Mouse (Mus musculus): ENCODE results near the gene H2-Ob. TPM values are rescaled to one million over a fixed set of nuclear protein-coding genes. Genes with fewer than 3 reads are reported as not detected.
"Not testable (repeated sequence)": the region's sequence is repeated elsewhere in the genome, so short reads cannot be mapped to it uniquely, and the experiment has no call there.

The H2-Ob gene
- polyA plus RNA-seq, 1 experiment from 2014 or later: 0.30 TPM

- Histone ChIP-seq H3K36me3 (ENCODE audit: control insufficient read depth, insufficient read depth) (no peaks in the 10 kb centered on the region), H3K4me1 (replicated peaks; ENCODE audit: control insufficient read depth, insufficient read depth, low read length) (no peaks in the 10 kb centered on the region), H3K9me3 (ENCODE audit: control insufficient read depth) (no peaks in the 10 kb centered on the region), H3K4me3 (ENCODE audit: low read depth, low read length) (no peak overlapping the region), H3K27me3 (replicated peaks; ENCODE audit: control insufficient read depth, insufficient read depth, low read length) (0 out of 2 replicates have a peak, but pooled peaks cover under 1% of the 10 kb centered on the region), H3K4me2 (replicated peaks; ENCODE audit: low read depth) (no peak overlapping the region), H3K27ac (ENCODE audit: low read depth, low read length) (no peak overlapping the region), H3K9ac (ENCODE audit: low read depth, low read length) (no peak overlapping the region)
- TF ChIP-seq CTCF (IDR thresholded peaks at IDR 0.05; ENCODE audit: low read depth): no peak
- no peak for ATAC-seq
- WGBS: 85% methylated on average over 5 of the region's 5 CpGs
Measured at GRCm38 (mm10) chr17:34217986-34218385, 20.7 kb upstream of the H2-Ob start.

GRCm38 (mm10) chr17:34218675-34219074 lies 20.0 kb upstream of the H2-Ob start:
- peak; percentile 36 for ATAC-seq
- Histone ChIP-seq H3K36me3 (ENCODE audit: control insufficient read depth, insufficient read depth) (no peaks in the 10 kb centered on the region), H3K27me3 (replicated peaks; ENCODE audit: control insufficient read depth, insufficient read depth, low read length) (no peaks in the 10 kb centered on the region), H3K9me3 (ENCODE audit: control insufficient read depth) (no peaks in the 10 kb centered on the region), H3K9ac (ENCODE audit: low read depth, low read length) (no peak overlapping the region), H3K4me2 (replicated peaks; ENCODE audit: low read depth) (no peak overlapping the region; the same call in 1 of the 2 replicates), H3K27ac (ENCODE audit: low read depth, low read length) (no peak overlapping the region), H3K4me1 (replicated peaks; ENCODE audit: control insufficient read depth, insufficient read depth, low read length) (no peaks in the 10 kb centered on the region), H3K4me3 (ENCODE audit: low read depth, low read length) (no peak overlapping the region)
- WGBS: 75% methylated on average over 11 of the region's 11 CpGs
- no peak for TF ChIP-seq CTCF (IDR thresholded peaks at IDR 0.05; ENCODE audit: low read depth)

GRCm38 (mm10) chr17:34219096-34219495 lies 19.6 kb upstream of the H2-Ob start:
- not testable (repeated sequence) for H3K27ac ChIP-seq (ENCODE audit: low read depth, low read length); H3K9ac ChIP-seq (ENCODE audit: low read depth, low read length); H3K27me3 ChIP-seq (replicated peaks; ENCODE audit: control insufficient read depth, insufficient read depth, low read length); H3K4me1 ChIP-seq (replicated peaks; ENCODE audit: control insufficient read depth, insufficient read depth, low read length); H3K4me2 ChIP-seq (replicated peaks; ENCODE audit: low read depth); ATAC-seq; H3K9me3 ChIP-seq (ENCODE audit: control insufficient read depth); H3K4me3 ChIP-seq (ENCODE audit: low read depth, low read length); H3K36me3 ChIP-seq (ENCODE audit: control insufficient read depth, insufficient read depth)
- peak; percentile 62 for TF ChIP-seq CTCF (IDR thresholded peaks at IDR 0.05; ENCODE audit: low read depth)
- 90% methylated on average over 7 of the region's 11 CpGs for whole genome bisulfite sequencing

- 90% methylated on average over 3 of the region's 7 CpGs for WGBS
- not testable (repeated sequence) for H3K36me3 ChIP-seq (ENCODE audit: control insufficient read depth, insufficient read depth); H3K4me2 ChIP-seq (replicated peaks; ENCODE audit: low read depth); H3K4me3 ChIP-seq (ENCODE audit: low read depth, low read length); H3K27me3 ChIP-seq (replicated peaks; ENCODE audit: control insufficient read depth, insufficient read depth, low read length); H3K9ac ChIP-seq (ENCODE audit: low read depth, low read length); ATAC-seq; H3K27ac ChIP-seq (ENCODE audit: low read depth, low read length); H3K9me3 ChIP-seq (ENCODE audit: control insufficient read depth); H3K4me1 ChIP-seq (replicated peaks; ENCODE audit: control insufficient read depth, insufficient read depth, low read length)
Measured at GRCm38 (mm10) chr17:34219801-34220200, 18.9 kb upstream of the H2-Ob start.

GRCm38 (mm10) chr17:34220401-34220800 lies 18.3 kb upstream of the H2-Ob start:
- not testable (repeated sequence) for H3K36me3 ChIP-seq (ENCODE audit: control insufficient read depth, insufficient read depth); H3K4me2 ChIP-seq (replicated peaks; ENCODE audit: low read depth); H3K9me3 ChIP-seq (ENCODE audit: control insufficient read depth); H3K4me3 ChIP-seq (ENCODE audit: low read depth, low read length); ATAC-seq; H3K27me3 ChIP-seq (replicated peaks; ENCODE audit: control insufficient read depth, insufficient read depth, low read length); H3K4me1 ChIP-seq (replicated peaks; ENCODE audit: control insufficient read depth, insufficient read depth, low read length); H3K27ac ChIP-seq (ENCODE audit: low read depth, low read length); H3K9ac ChIP-seq (ENCODE audit: low read depth, low read length)
- WGBS: 100% methylated on average over 4 of the region's 16 CpGs

- TF ChIP-seq CTCF (IDR thresholded peaks at IDR 0.05; ENCODE audit: low read depth): no peak
- H3K4me1 ChIP-seq (replicated peaks; ENCODE audit: control insufficient read depth, insufficient read depth, low read length): no peaks in the 10 kb centered on the region
- H3K36me3 ChIP-seq (ENCODE audit: control insufficient read depth, insufficient read depth): no peaks in the 10 kb centered on the region
- no peak overlapping the region for H3K27ac ChIP-seq (ENCODE audit: low read depth, low read length)
- H3K4me3 ChIP-seq (ENCODE audit: low read depth, low read length): no peak overlapping the region
- no peaks in the 10 kb centered on the region for H3K9me3 ChIP-seq (ENCODE audit: control insufficient read depth)
- 95% methylated on average over 3 of the region's 3 CpGs for WGBS
- no peak for ATAC-seq
- no peak overlapping the region for H3K4me2 ChIP-seq (replicated peaks; ENCODE audit: low read depth)
- no peaks in the 10 kb centered on the region for H3K27me3 ChIP-seq (replicated peaks; ENCODE audit: control insufficient read depth, insufficient read depth, low read length)
- no peak overlapping the region for H3K9ac ChIP-seq (ENCODE audit: low read depth, low read length)
Measured at GRCm38 (mm10) chr17:34224816-34225215, 13.9 kb upstream of the H2-Ob start.

- H3K27me3 ChIP-seq (replicated peaks; ENCODE audit: control insufficient read depth, insufficient read depth, low read length): no peaks in the 10 kb centered on the region
- H3K4me2 ChIP-seq (replicated peaks; ENCODE audit: low read depth): no peak overlapping the region
- no peak overlapping the region for H3K4me3 ChIP-seq (ENCODE audit: low read depth, low read length)
- no peaks in the 10 kb centered on the region for H3K9me3 ChIP-seq (ENCODE audit: control insufficient read depth)
- WGBS: 93% methylated on average over 8 of the region's 8 CpGs
- no peak overlapping the region for H3K27ac ChIP-seq (ENCODE audit: low read depth, low read length)
- no peaks in the 10 kb centered on the region for H3K4me1 ChIP-seq (replicated peaks; ENCODE audit: control insufficient read depth, insufficient read depth, low read length)
- no peaks in the 10 kb centered on the region for H3K36me3 ChIP-seq (ENCODE audit: control insufficient read depth, insufficient read depth)
- no peak for ATAC-seq
- no peak overlapping the region for H3K9ac ChIP-seq (ENCODE audit: low read depth, low read length)
- TF ChIP-seq CTCF (IDR thresholded peaks at IDR 0.05; ENCODE audit: low read depth): no peak
Measured at GRCm38 (mm10) chr17:34225426-34225825, 13.3 kb upstream of the H2-Ob start.

- not testable (repeated sequence) for H3K9me3 ChIP-seq (ENCODE audit: control insufficient read depth); ATAC-seq; H3K9ac ChIP-seq (ENCODE audit: low read depth, low read length); H3K27ac ChIP-seq (ENCODE audit: low read depth, low read length); H3K4me2 ChIP-seq (replicated peaks; ENCODE audit: low read depth); H3K27me3 ChIP-seq (replicated peaks; ENCODE audit: control insufficient read depth, insufficient read depth, low read length); H3K36me3 ChIP-seq (ENCODE audit: control insufficient read depth, insufficient read depth); H3K4me3 ChIP-seq (ENCODE audit: low read depth, low read length); H3K4me1 ChIP-seq (replicated peaks; ENCODE audit: control insufficient read depth, insufficient read depth, low read length)
- WGBS: 98% methylated on average over 12 of the region's 23 CpGs
Measured at GRCm38 (mm10) chr17:34225911-34226310, 12.8 kb upstream of the H2-Ob start.

GRCm38 (mm10) chr17:34230971-34231370 lies 7.7 kb upstream of the H2-Ob start:
- H3K27ac ChIP-seq (ENCODE audit: low read depth, low read length); H3K9ac ChIP-seq (ENCODE audit: low read depth, low read length); H3K4me3 ChIP-seq (ENCODE audit: low read depth, low read length); H3K9me3 ChIP-seq (ENCODE audit: control insufficient read depth); H3K4me2 ChIP-seq (replicated peaks; ENCODE audit: low read depth); H3K4me1 ChIP-seq (replicated peaks; ENCODE audit: control insufficient read depth, insufficient read depth, low read length); H3K27me3 ChIP-seq (replicated peaks; ENCODE audit: control insufficient read depth, insufficient read depth, low read length); ATAC-seq; H3K36me3 ChIP-seq (ENCODE audit: control insufficient read depth, insufficient read depth): not testable (repeated sequence)
- 86% methylated on average over 6 of the region's 9 CpGs for WGBS
